Mouse (Mus musculus): ENCODE measurements at regions not wholly inside any gene's neighbourhood (a gene's known extent, or its start where the extent isn't known, plus 50 kb on each side); places are given as distances from the start of the nearest gene placed in this dataset.

DNA sequence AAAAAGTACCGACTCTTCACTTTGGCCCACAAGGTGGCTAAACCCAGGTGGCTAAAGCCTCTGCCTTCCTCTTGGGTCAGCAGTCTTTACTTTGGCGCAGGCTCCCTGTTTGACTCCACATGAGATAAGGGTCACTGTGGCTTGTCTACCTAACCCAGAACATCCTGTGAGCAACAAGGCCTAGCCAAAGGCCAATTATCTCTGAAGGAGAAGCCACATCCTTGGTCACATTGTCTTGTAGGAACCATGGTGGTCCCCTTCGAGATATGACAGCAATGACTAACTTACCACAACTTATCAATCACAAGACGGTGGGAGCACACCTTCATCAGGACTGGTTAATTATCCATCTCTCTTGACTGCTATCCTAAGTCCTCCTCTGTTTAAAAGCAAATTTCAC lies 73.3 kb upstream of the Pja1 start:
- DNase-seq = no peak

DNA sequence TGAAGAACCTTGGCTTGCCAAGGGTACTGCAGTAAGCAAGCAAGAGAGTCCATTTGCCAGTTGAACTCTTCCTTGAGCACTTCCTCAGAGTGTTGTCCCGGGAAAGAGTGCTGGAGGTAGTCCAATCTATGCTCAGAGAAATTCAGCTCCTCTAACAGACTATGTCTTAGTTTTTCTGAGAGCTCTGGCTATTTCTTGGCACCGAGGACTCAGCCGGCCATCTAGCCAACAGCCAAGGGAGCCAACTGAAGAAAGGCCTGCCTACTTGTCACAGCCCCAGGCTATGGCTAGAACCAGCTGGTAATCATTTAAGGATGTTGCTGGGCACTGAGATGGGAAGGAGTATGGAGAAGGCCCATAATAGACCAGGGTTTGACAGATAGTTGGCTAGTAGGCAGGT lies 70.8 kb upstream of the Pja1 start:
- DNase-seq = no peak

DNA sequence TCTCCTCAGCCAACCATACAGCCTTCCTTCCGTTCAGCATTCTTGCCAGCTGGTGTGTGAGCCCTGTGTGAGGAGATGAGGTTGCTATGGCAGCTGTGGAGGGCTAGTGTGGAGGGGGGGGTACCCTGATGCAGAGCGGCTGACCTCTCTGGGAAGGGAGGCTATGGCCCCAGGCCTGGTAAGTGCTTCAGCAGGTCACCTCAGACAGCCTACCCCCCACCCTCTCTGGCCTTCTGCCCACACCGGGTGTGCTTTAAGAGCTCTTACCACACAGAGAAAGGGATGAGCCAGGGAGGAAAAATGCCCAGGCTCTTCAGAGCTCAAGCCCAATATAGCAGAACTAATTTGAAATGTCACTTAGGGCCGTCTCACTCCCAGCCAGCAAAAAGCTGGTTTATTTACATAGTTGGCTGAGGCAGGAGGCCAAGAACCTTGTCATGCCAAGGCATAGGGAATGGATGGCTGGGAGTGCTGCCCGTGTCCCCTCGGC lies 69.1 kb upstream of the Pja1 start:
- DNase-seq = no peak

DNA sequence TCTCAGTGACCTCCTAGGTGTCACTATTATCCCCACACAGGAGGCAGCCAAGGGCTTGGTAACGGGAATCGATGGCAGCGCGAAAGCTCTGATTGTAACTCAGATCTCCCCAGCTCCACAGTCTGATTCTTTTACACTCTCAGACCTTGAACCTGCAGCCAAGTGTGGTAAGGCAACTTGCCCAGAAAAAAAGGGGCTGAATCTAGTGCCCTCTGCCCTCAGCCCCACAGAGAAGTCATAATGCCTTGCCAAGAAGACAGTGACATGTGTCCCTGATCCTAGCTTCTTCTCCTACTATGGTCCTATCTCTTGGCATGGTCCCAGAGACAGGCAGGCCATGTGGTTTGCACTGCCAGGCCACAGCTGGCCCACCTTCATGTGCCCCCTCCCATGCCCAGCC lies 68.6 kb upstream of the Pja1 start:
- no peak for DNase-seq

DNA sequence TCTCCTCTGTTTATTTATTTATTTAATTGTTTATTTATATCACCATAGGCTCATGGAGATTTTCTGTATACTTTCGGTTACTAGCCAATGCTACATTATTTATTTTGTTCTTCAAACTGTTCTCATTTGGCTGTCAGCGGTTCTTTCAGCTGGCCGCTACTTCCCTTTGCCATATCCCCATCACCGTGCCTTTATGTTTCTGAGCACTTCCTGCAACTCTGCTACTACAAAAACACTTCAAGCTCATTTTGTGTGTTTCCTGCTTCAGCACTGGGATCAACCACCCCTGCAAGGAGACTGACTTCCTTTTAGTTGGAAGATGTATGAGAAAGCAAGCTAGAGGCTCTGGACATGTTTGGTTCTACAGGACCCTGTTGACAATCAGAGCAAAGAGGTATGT lies 66.7 kb upstream of the Pja1 start:
- DNase-seq = no peak

DNA sequence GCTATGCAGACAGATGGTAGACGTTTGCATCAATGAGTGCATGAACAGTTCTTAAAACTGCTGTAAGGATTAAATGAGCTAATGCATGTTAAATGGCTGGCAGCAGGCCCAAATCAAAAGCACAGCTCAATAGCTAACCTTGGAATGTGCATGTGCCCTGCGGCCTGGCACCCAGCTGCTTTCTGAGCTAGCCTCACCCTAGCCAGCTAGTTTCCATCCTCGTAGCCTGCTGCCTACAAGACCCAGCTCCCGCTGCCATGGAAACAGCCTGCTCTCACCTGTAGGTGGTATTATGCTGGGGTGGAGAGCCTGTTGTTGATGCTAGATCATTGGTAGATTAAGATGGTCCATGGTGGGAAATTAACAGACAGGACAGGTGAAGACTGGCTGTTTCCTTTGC lies 63.8 kb upstream of the Pja1 start:
- no peak for DNase-seq

DNA sequence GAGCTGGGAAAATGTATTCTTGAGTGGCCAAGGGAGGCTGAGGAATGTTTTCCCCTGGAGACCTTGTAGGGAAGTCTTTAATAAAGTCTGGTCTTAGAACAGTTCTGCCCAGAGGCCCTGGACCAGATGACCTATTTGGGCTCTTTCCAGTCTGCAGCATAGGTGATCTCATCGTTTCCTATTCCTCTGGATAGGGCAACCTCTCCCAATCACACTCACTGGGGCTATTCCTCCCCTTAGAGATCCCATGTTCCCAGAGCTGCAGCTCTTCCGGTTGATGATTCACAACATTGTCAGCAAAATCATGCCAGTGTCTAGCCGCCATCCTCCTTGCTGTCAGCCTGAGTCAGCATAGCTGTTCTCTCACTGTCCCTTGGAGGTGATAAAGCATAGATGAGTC lies 60.1 kb upstream of the Pja1 start:
- DNase-seq = no peak

DNA sequence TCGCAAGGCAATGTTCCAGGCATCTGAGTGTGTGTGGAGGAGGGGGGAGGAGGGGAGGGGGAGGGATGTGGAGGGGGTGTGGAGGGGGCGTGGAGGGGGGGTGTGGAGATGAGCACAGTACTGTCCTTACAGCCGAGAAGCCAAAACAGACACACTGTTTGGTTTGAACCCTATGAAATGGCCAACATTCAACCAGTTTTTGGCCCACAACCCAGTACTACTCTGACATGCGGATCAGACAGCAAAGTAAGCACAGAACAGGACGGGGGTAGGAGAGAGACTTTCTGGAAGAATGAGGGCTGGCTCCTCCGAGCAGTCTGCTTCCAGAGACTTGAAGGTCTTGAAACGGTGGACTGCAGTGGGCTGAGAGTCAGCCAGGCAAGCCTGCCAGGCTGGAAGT lies 59.4 kb upstream of the Pja1 start:
- DNase-seq = no peak

DNA sequence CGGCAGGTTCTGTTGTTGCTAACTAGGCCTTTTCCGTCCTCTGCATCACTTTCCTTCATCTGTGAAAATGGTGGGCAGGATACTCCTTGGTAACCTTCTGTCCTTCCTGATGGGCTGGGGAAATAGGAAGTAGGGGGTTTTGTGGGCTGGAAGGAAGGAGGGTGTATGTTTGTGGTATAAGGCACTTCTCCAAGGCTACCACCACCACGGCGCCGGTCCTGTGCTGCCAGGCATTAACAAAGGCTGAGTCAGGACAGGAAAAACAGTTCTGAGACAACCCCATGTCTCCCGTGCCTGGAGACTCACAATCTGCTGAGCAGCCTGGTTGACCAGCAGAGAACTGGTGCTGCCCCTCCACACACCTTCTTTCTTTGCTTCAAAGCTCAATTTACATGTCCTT lies 52.2 kb upstream of the Pja1 start:
- no peak for DNase-seq

DNA sequence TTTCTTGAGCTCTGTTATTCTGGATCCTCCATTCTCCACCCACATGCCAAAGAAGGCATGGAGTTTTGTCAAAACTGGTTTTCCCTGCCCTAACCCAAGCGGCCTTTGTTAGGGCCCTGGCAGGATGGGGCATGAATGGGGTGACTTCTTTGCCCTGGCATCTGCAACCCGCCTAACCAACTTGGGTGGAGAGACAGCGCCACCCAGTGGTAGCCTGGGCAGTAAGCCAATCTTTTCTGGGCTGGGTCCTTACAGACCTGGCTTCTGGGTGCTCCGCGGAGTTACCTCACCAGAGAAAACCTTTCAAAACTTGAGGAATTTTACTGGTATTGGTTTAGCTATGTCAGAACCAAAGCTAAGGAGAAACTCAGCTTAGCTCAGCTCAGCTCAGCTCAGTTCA lies 51.8 kb upstream of the Pja1 start:
- peak; percentile 63 for DNase-seq

DNA sequence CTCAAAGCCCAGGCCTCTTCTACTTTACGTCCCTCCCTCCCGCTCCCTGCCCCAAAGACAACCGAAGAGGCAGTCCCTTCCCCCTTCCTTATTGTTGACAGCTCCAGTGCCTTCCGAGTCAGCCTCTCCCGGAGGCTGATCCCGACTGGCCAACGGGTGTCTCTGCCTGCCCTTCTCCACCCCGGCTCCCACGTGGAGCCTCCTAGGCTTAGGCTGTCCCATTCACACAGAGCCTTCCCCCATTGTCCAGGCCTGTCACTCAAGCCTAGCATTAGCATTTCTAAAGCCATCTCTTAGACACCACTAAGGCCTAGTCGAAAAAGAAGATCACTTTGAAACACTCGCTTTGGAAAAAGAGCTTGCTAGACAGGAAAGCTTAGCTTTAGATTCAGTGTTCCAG lies 51.2 kb upstream of the Pja1 start:
- DNase-seq = no peak

DNA sequence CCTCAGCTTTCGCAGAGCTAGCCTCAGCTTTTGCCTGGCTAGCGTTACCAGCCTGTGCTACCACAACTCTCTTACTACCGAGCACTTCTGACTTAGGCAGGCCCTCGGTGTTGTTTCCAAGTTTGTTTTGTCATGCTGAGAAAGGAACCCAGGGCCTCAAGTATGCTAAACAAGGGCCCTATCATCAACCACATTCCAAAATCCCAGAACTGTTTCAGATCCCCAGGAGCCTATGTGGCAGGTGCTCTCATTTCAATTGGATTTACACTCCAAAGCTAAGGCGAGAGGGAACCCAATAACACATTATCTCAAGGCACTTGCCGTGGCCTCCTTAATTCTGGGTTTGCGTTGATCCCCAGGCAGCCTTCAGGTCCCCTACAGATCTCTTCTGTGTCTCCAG lies 50.8 kb upstream of the Pja1 start:
- no peak for DNase-seq
